Comparison of ENCODE assay signal across 8 mouse cellular contexts in genomic region chr19:43905985-43906384, GRCm38 (mm10). TPM values are rescaled to one million over a fixed set of nuclear protein-coding genes. Genes with fewer than 3 reads are reported as not detected.
DNase-seq lines count a peak whose midpoint lies in the region; ATAC-seq and TF ChIP-seq lines count a peak whose summit lies in the region.

No protein-coding gene starts in this region.

- no peak overlapping the region for H3K9ac ChIP-seq in heart, postnatal 0 days (replicated peaks; ENCODE audit: low read depth, low read length)

- no peaks in the 10 kb centered on the region for H3K4me1 ChIP-seq in heart, postnatal 0 days (ENCODE audit: control insufficient read depth, insufficient read depth)
- no peaks in the 10 kb centered on the region for H3K4me1 ChIP-seq in heart, embryonic 10.5 days
- no peaks in the 10 kb centered on the region for H3K4me1 ChIP-seq in spleen, adult 2 months (ENCODE audit: control insufficient read depth, insufficient read depth, insufficient read length)
- H3K4me1 ChIP-seq in embryonic facial prominence, embryonic 10.5 days, result peaks cover 10% of the 10 kb centered on the region

- 31% methylated on average over 5 of the region's 5 CpGs for WGBS in heart, postnatal 0 days
- WGBS in heart, embryonic 10.5 days, result 47% methylated on average over 5 of the region's 5 CpGs
- WGBS in spleen, adult 2 months, result 69% methylated on average over 5 of the region's 5 CpGs
- 42% methylated on average over 5 of the region's 5 CpGs for WGBS in embryonic facial prominence, embryonic 10.5 days

- TF ChIP-seq CTCF in heart, postnatal 0 days (IDR thresholded peaks at IDR 0.05; ENCODE audit: low read depth), result peak; percentile 57
- TF ChIP-seq CTCF in spleen, adult 2 months (IDR thresholded peaks at IDR 0.05; ENCODE audit: extremely low read depth, insufficient read depth, insufficient read length, insufficient replicate concordance), result 0 out of 2 replicates have a peak, but pooled peaks have one; percentile 7

- no peak overlapping the region for H3K4me2 ChIP-seq in heart, postnatal 0 days (ENCODE audit: low read depth, low read length)

- DNase-seq in heart, postnatal 0 days (ENCODE audit: low spot score), result no peak
- DNase-seq in heart, embryonic 10.5 days (ENCODE audit: low spot score), result no peak
- DNase-seq in spleen, adult 2 months (ENCODE audit: low read depth in 1 of 2, low spot score in 2 of 2), result no peak
- DNase-seq in spleen, adult 12 weeks (ENCODE audit: low spot score), result no peak
- peak; percentile 53 for DNase-seq in embryonic facial prominence, embryonic 10.5 days (ENCODE audit: low spot score)
- peak; percentile 67 for DNase-seq in lung, postnatal 14 days
- no peak for DNase-seq in urinary bladder, postnatal 25 days (ENCODE audit: low spot score)
- no peak for DNase-seq in layer of hippocampus, adult 18-20 months (ENCODE audit: low spot score in 2 of 2)

- TF ChIP-seq EP300 in heart, postnatal 0 days (IDR thresholded peaks at IDR 0.05; ENCODE audit: low read depth), result no peak

- no peaks in the 10 kb centered on the region for H3K9me3 ChIP-seq in heart, postnatal 0 days (replicated peaks; ENCODE audit: control insufficient read depth, low read length)
- H3K9me3 ChIP-seq in heart, embryonic 10.5 days, result no peaks in the 10 kb centered on the region
- no peaks in the 10 kb centered on the region for H3K9me3 ChIP-seq in embryonic facial prominence, embryonic 10.5 days

- H3K27ac ChIP-seq in heart, postnatal 0 days (ENCODE audit: low read depth), result no peak overlapping the region
- no peak overlapping the region for H3K27ac ChIP-seq in heart, embryonic 10.5 days
- H3K27ac ChIP-seq in spleen, adult 2 months (ENCODE audit: insufficient read depth, low read length), result no peak overlapping the region
- H3K27ac ChIP-seq in embryonic facial prominence, embryonic 10.5 days (replicated peaks), result no peak overlapping the region

- TF ChIP-seq POLR2A in spleen, adult 2 months (IDR thresholded peaks at IDR 0.05; ENCODE audit: low read depth, low read length), result no peak

- no peak for ATAC-seq in heart, postnatal 0 days (ENCODE audit: insufficient read depth, low read depth)

- H3K36me3 ChIP-seq in heart, postnatal 0 days (replicated peaks; ENCODE audit: control insufficient read depth, insufficient read depth, low read length), result peaks cover 45% of the 10 kb centered on the region
- peaks cover 54% of the 10 kb centered on the region for H3K36me3 ChIP-seq in heart, embryonic 10.5 days
- H3K36me3 ChIP-seq in spleen, adult 2 months (ENCODE audit: control insufficient read depth, insufficient read depth, low read length), result peaks cover 6% of the 10 kb centered on the region
- H3K36me3 ChIP-seq in embryonic facial prominence, embryonic 10.5 days (replicated peaks), result peaks cover 26% of the 10 kb centered on the region

- H3K4me3 ChIP-seq in heart, postnatal 0 days (ENCODE audit: low read depth, low read length), result no peak overlapping the region
- no peak overlapping the region for H3K4me3 ChIP-seq in heart, embryonic 10.5 days
- H3K4me3 ChIP-seq in spleen, adult 2 months (ENCODE audit: extremely low read depth, insufficient read depth, insufficient read length), result no peak overlapping the region
- H3K4me3 ChIP-seq in embryonic facial prominence, embryonic 10.5 days, result no peak overlapping the region

- no peaks in the 10 kb centered on the region for H3K27me3 ChIP-seq in heart, postnatal 0 days (ENCODE audit: control insufficient read depth, insufficient read depth, low read length)
- H3K27me3 ChIP-seq in heart, embryonic 10.5 days (ENCODE audit: insufficient read depth, poor library complexity, severe bottlenecking), result no peaks in the 10 kb centered on the region
- H3K27me3 ChIP-seq in spleen, adult 2 months (ENCODE audit: control insufficient read depth, insufficient read depth, low read length), result no peaks in the 10 kb centered on the region
- no peaks in the 10 kb centered on the region for H3K27me3 ChIP-seq in embryonic facial prominence, embryonic 10.5 days (replicated peaks; ENCODE audit: low read depth, poor library complexity, severe bottlenecking)

RNA-seq across cellular contexts. Expression of gene Dnmbp, which starts 34.0 kb away (rescaled TPM):
- 12.3 and 12.4 TPM in 2 replicates for total RNA-seq in heart, postnatal 0 days (2014; rRNA removed; ENCODE audit: low replicate concordance)
- 5.8 and 6.0 TPM in 2 replicates for polyA plus RNA-seq in heart, postnatal 0 days (2015; fragmentation: Nextera tagmentation; extraction: Ambion mirVana)
- 11.9 and 15.1 TPM in 2 replicates for polyA plus RNA-seq in heart, embryonic 10.5 days (2016; fragmentation: Nextera tagmentation; extraction: Ambion mirVana)
- 8.9 and 9.9 TPM in 2 replicates for polyA plus RNA-seq in spleen, adult 2 months (2012; rRNA removed)
- 20.4 and 20.8 TPM in 2 replicates for polyA plus RNA-seq in embryonic facial prominence, embryonic 10.5 days (2016; fragmentation: Nextera tagmentation; extraction: Ambion mirVana)
- total RNA-seq in layer of hippocampus, adult 18-20 months (2021), result 10 to 100 TPM in 1 of 2 experiments, 1 to 10 TPM in 1; 9.8 to 10.3 TPM

Comparison
In these comparisons a context has a peak if more than half of its experiments do, and no peak if none do; other contexts are left out.
1. DNase-seq: peak in embryonic facial prominence, embryonic 10.5 days (single experiment) and lung, postnatal 14 days (single experiment); none in heart, postnatal 0 days (single experiment), heart, embryonic 10.5 days (single experiment), spleen, adult 2 months (0 of 2), spleen, adult 12 weeks (single experiment), urinary bladder, postnatal 25 days (single experiment) and layer of hippocampus, adult 18-20 months (0 of 2).